Mouse (Mus musculus): Measurements from ENCODE around the gene Cpm. TPM values are rescaled to one million over a fixed set of nuclear protein-coding genes. Genes with fewer than 3 reads are reported as not detected.
"Not testable (repeated sequence)": the region's sequence is repeated elsewhere in the genome, so short reads cannot be mapped to it uniquely, and the experiment has no call there.

Cpm gene
- polyA plus RNA-seq, 1 experiment from 2014 or later: 3.1 TPM

DNA sequence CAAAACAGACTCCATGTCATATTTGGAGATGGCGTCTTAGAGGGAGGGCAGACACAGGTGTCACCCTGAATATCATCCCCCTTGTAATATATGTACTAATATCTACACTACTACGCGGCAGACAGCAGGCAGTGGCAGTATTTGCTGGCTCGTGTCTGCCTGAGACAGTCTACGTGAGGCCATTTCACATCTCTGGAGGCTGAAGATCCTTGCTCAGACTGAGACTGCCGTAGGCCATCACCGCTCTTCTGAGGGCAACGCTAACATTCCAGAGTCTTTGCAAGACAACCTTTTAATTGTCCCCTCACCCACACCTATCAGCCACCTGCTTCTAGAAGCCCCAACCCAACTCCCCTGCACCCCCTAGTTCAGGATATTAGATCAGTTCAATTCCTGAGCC lies 84.2 kb downstream of the Cpm start:
- Histone ChIP-seq H3K9ac (no peak overlapping the region), H3K27ac (no peak overlapping the region), H3K4me2 (no peak overlapping the region), H3K27me3 (no peaks in the 10 kb centered on the region), H3K36me3 (no peaks in the 10 kb centered on the region), H3K9me3 (no peaks in the 10 kb centered on the region), H3K4me3 (no peak overlapping the region), H3K4me1 (replicated peaks) (peaks cover 24% of the 10 kb centered on the region)
- ATAC-seq (ENCODE audit: low FRiP score): no peak
- WGBS: 92% methylated on average over 8 of the region's 8 CpGs

GRCm38 (mm10) chr10:117714048-117714545 lies 84.8 kb downstream of the Cpm start:
- no peaks in the 10 kb centered on the region for H3K36me3 ChIP-seq
- no peak overlapping the region for H3K4me2 ChIP-seq
- H3K9ac ChIP-seq: no peak overlapping the region
- WGBS: 97% methylated on average over 3 of the region's 3 CpGs
- H3K4me3 ChIP-seq: no peak overlapping the region
- ATAC-seq (ENCODE audit: low FRiP score): no peak
- no peaks in the 10 kb centered on the region for H3K27me3 ChIP-seq
- H3K4me1 ChIP-seq (replicated peaks): peaks cover 19% of the 10 kb centered on the region
- no peak overlapping the region for H3K27ac ChIP-seq
- no peaks in the 10 kb centered on the region for H3K9me3 ChIP-seq

- no peak overlapping the region for H3K27ac ChIP-seq
- no peak overlapping the region for H3K9ac ChIP-seq
- H3K27me3 ChIP-seq: no peaks in the 10 kb centered on the region
- H3K36me3 ChIP-seq: no peaks in the 10 kb centered on the region
- no peak overlapping the region for H3K4me3 ChIP-seq
- no peaks in the 10 kb centered on the region for H3K9me3 ChIP-seq
- no peak for ATAC-seq (ENCODE audit: low FRiP score)
- no peak overlapping the region for H3K4me2 ChIP-seq
- 80% methylated on average over 4 of the region's 4 CpGs for WGBS
- peaks cover 14% of the 10 kb centered on the region; the same call in 1 of the 2 replicates for H3K4me1 ChIP-seq (replicated peaks)
These were observed 85.7 kb downstream of the Cpm start for GRCm38 (mm10) chr10:117714928-117715500.

GRCm38 (mm10) chr10:117715654-117716053 lies 86.4 kb downstream of the Cpm start:
- H3K4me1 ChIP-seq (replicated peaks): peaks cover 14% of the 10 kb centered on the region; the same call in 1 of the 2 replicates
- H3K4me3 ChIP-seq; H3K36me3 ChIP-seq; H3K9me3 ChIP-seq; H3K27me3 ChIP-seq; H3K9ac ChIP-seq; H3K27ac ChIP-seq; ATAC-seq (ENCODE audit: low FRiP score); H3K4me2 ChIP-seq: not testable (repeated sequence)
- WGBS: 96% methylated on average over 1 of the region's 1 CpGs

- no peaks in the 10 kb centered on the region for H3K9me3 ChIP-seq
- H3K4me3 ChIP-seq: no peak overlapping the region
- no peaks in the 10 kb centered on the region for H3K36me3 ChIP-seq
- no peaks in the 10 kb centered on the region for H3K27me3 ChIP-seq
- 85% methylated on average over 3 of the region's 3 CpGs for WGBS
- no peak for ATAC-seq (ENCODE audit: low FRiP score)
- no peak overlapping the region for H3K9ac ChIP-seq
- no peak overlapping the region for H3K27ac ChIP-seq
- no peak overlapping the region for H3K4me2 ChIP-seq
- H3K4me1 ChIP-seq (replicated peaks): 0 out of 2 replicates have a peak, but pooled peaks cover 9% of the 10 kb centered on the region
These were observed 87.4 kb downstream of the Cpm start for GRCm38 (mm10) chr10:117716686-117717085.

DNA sequence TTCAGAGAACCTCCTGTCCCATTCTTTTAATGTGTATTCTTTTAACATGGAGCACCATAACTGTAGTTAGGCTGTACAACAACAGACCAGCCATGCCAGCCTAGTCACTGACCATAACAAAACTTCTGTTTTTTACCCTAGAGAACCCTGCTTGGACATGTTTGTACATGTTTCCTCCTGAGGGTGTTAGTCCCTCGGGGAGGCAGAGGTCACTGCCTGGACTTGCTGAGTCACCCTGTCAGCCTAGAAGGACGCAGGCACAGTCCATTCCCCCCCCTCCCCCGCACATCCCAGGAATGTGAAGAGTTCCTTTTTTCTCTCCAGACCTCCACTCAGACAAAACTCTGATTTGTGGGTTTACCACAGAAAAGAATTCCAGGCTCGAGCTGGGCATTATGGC lies 88.3 kb downstream of the Cpm start:
- Histone ChIP-seq H3K4me2 (no peak overlapping the region), H3K4me3 (no peak overlapping the region), H3K27ac (no peak overlapping the region), H3K36me3 (no peaks in the 10 kb centered on the region), H3K27me3 (no peaks in the 10 kb centered on the region), H3K9ac (no peak overlapping the region), H3K4me1 (replicated peaks) (0 out of 2 replicates have a peak, but pooled peaks cover 9% of the 10 kb centered on the region), H3K9me3 (no peaks in the 10 kb centered on the region)
- ATAC-seq (ENCODE audit: low FRiP score): no peak
- 17% methylated on average over 4 of the region's 4 CpGs for WGBS

DNA sequence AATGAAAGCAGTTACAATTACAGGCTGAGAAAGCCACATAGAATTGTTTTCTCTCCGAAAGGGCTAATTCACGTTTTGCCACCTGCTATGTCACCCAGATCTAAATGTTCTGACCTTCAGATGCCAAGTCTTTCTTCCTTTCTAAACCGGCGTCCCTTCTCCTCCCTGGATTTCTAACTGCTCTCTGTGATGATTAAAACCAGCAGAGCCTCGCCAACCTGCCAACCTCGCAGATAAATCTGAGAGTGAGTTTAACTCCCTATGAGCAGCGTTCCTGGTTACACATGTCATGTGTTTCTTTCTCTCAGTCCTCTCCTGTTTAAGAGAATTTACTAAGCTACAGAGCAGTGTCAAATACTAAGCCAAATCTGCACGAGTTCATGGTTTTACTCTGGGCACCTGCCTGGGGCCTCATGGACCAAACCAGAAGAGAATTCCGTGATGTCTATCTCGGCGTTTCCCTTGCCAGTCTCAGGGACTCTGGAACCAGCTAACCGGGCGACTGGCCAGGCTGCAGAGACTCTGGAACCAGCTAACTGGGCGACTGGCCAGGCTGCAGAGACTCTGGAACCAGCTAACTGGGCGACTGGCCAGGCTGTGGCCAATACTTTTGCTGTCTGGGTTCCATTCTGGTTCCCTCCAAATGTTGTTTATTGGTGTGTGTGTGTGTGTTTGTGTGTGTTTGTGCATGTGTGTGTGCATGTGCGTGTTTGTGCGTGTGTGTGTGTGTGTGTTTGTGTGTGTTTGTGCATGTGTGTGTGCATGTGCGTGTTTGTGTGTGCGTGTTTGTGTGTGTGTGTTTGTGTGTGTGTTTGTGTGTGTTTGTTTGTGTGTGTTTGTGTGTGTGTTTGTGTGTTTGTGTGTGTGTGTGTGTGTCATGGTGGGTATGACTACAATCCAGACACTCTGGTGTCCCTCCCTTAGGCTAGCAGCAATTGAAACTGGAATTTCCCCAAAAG lies 89.1 kb downstream of the Cpm start:
- Histone ChIP-seq H3K4me1 (replicated peaks) (0 out of 2 replicates have a peak, but pooled peaks cover 9% of the 10 kb centered on the region), H3K36me3 (no peaks in the 10 kb centered on the region), H3K4me2 (no peak overlapping the region), H3K27me3 (no peaks in the 10 kb centered on the region), H3K27ac (no peak overlapping the region), H3K9ac (no peak overlapping the region), H3K4me3 (no peak overlapping the region), H3K9me3 (no peaks in the 10 kb centered on the region)
- 71% methylated on average over 19 of the region's 19 CpGs for WGBS
- ATAC-seq (ENCODE audit: low FRiP score): no peak

DNA sequence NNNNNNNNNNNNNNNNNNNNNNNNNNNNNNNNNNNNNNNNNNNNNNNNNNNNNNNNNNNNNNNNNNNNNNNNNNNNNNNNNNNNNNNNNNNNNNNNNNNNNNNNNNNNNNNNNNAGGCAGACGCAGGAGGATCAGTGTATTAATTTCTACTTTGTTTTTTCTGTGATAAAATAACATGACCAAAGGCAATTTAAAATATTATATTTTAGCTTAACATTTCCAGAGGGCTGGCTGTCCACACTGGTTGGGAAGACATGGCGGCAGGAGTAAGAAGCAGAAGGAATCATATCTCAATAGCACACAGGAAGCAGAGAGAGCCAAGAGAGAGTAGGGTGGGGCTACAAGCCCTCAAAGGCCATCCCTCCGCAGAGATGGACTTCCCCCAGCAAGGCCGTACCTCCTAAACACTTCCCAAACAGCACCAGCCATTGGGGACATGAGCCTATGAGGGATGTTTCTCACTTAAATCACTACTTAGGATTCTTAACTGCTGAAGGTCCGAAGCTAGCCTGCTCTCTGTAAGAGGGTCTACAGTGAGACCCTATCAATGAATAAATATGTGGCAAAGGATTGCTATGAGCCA lies 94.9 kb downstream of the Cpm start:
- Histone ChIP-seq H3K4me2 (no peak overlapping the region), H3K4me1 (replicated peaks) (no peaks in the 10 kb centered on the region), H3K36me3 (no peaks in the 10 kb centered on the region), H3K9ac (no peak overlapping the region), H3K27me3 (no peaks in the 10 kb centered on the region), H3K4me3 (no peak overlapping the region), H3K9me3 (no peaks in the 10 kb centered on the region), H3K27ac (no peak overlapping the region)
- no peak for ATAC-seq (ENCODE audit: low FRiP score)
- WGBS: 84% methylated on average over 5 of the region's 5 CpGs

DNA sequence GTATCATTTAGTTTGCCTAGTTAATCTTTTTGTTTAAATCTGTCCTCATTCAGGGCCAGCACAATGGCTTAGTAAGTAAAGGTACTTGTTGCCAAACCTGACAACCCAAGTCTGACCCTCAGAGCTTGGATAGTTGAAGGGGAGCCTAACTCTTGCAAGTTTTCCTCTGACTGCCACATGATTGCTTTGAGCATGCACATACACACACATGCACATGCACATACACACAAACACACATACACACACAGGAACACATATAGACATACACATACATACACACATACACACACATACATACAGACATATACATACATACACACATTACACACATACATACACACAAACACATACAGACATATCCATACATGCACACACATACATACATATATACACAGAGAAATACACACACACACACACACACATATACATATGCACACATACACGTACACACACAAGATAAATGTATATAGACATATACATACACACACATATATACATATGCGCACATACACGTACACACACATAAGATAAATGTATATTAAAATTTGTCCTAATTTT lies 95.6 kb downstream of the Cpm start:
- no peaks in the 10 kb centered on the region for H3K36me3 ChIP-seq

DNA sequence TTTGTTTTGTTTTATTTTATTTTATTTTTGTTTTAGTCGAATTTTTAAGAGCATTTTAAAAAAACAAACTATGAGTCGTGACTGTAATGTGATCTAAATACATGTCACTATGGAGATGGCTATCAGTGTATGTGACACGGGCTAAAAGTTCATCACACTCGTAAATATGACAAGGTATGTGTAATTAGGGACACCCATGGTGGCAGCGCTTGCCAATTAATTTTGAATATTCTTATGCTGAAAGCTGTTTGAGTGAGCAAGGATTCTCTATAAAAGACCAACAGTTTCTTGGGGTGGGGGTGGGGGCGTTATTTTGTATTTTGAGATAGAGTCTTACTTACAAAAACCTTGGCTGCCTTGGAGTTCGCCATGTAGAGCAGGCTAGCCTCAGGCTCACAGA lies 96.4 kb downstream of the Cpm start:
- Histone ChIP-seq H3K9ac (no peak overlapping the region), H3K4me3 (no peak overlapping the region), H3K27me3 (no peaks in the 10 kb centered on the region), H3K4me2 (no peak overlapping the region), H3K36me3 (no peaks in the 10 kb centered on the region), H3K4me1 (replicated peaks) (no peaks in the 10 kb centered on the region), H3K27ac (no peak overlapping the region), H3K9me3 (no peaks in the 10 kb centered on the region)
- 80% methylated on average over 7 of the region's 7 CpGs for WGBS
- ATAC-seq (ENCODE audit: low FRiP score): no peak

More for the DNA sequence above, 95.6 kb downstream of the Cpm start:
- Histone ChIP-seq H3K27ac (no peak overlapping the region), H3K9ac (no peak overlapping the region), H3K4me3 (no peak overlapping the region), H3K9me3 (no peaks in the 10 kb centered on the region), H3K4me2 (no peak overlapping the region), H3K27me3 (no peaks in the 10 kb centered on the region), H3K4me1 (replicated peaks) (no peaks in the 10 kb centered on the region)
- no peak for ATAC-seq (ENCODE audit: low FRiP score)
- 95% methylated on average over 3 of the region's 3 CpGs for WGBS

GRCm38 (mm10) chr10:117726350-117726749 lies 97.0 kb downstream of the Cpm start:
- no peak overlapping the region for H3K4me2 ChIP-seq

DNA sequence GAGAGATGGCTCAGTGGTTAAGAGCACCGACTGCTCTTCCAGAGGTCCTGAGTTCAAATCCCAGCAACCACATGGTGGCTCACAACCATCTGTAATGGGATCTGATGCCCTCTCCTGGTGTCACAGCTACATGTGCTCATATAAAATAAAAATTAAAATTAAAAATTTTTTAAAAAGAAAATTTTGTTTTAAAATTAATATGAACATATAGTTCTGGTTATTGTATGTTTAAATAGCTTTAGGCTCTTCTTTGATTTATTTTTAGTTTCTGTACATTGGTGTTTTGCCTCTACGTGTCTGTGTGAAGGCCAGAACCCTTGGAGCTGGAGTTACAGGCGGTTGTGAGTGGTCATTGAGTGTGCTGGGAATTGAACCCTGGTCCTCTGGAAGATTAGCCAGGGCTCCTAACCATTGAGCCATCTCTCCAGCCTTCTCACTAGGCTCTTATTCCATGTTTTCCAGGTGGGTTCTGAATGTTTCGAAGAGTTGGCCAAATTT lies 97.6 kb downstream of the Cpm start:
- Histone ChIP-seq H3K4me1 (replicated peaks) (no peaks in the 10 kb centered on the region), H3K9ac (no peak overlapping the region), H3K4me3 (no peak overlapping the region), H3K27me3 (no peaks in the 10 kb centered on the region), H3K36me3 (no peaks in the 10 kb centered on the region), H3K4me2 (no peak overlapping the region), H3K27ac (no peak overlapping the region), H3K9me3 (no peaks in the 10 kb centered on the region)
- 97% methylated on average over 4 of the region's 4 CpGs for WGBS
- ATAC-seq (ENCODE audit: low FRiP score): no peak

More at GRCm38 (mm10) chr10:117726350-117726749, 97.0 kb downstream of the Cpm start:
- WGBS: 96% methylated on average over 4 of the region's 4 CpGs
- no peak overlapping the region for H3K9ac ChIP-seq
- ATAC-seq (ENCODE audit: low FRiP score): no peak
- no peaks in the 10 kb centered on the region for H3K4me1 ChIP-seq (replicated peaks)
- H3K9me3 ChIP-seq: no peaks in the 10 kb centered on the region
- H3K36me3 ChIP-seq: no peaks in the 10 kb centered on the region
- H3K27ac ChIP-seq: no peak overlapping the region
- no peak overlapping the region for H3K4me3 ChIP-seq
- no peaks in the 10 kb centered on the region for H3K27me3 ChIP-seq
